Mouse (Mus musculus): ENCODE data around the gene Sh2b2. TPM values are rescaled to one million over a fixed set of nuclear protein-coding genes. Genes with fewer than 3 reads are reported as not detected.

Sh2b2 gene
- polyA plus RNA-seq, 1 experiment from 2014 or later = 10.8 TPM

GRCm38 (mm10) chr5:136171363-136172341 is 74.7 kb downstream of the Sh2b2 start:
- Histone ChIP-seq H3K27ac (no peak overlapping the region), H3K4me2 (replicated peaks) (peak overlapping the region; percentile 92), H3K9me3 (peaks cover 6% of the 10 kb centered on the region; the same call in 1 of the 2 replicates), H3K4me3 (peak overlapping the region; percentile 59), H3K27me3 (0 out of 2 replicates have a peak, but pooled peaks cover 6% of the 10 kb centered on the region), H3K36me3 (0 out of 2 replicates have a peak, but pooled peaks cover 12% of the 10 kb centered on the region), H3K9ac (peak overlapping the region; percentile 77), H3K4me1 (peaks cover 14% of the 10 kb centered on the region)
- no peak for ATAC-seq (ENCODE audit: low FRiP score, low read depth)
- 36% methylated on average over 17 of the region's 17 CpGs for WGBS

- Histone ChIP-seq H3K27me3 (0 out of 2 replicates have a peak, but pooled peaks cover 6% of the 10 kb centered on the region), H3K9ac (peak within 1 kb of the TSS; percentile 77), H3K27ac (no peak within 1 kb of the TSS; the same call in 1 of the 2 replicates), H3K9me3 (peaks cover 6% of the 10 kb centered on the region; the same call in 1 of the 2 replicates), H3K4me1 (peaks cover 14% of the 10 kb centered on the region), H3K4me3 (peak within 1 kb of the TSS; percentile 59), H3K36me3 (0 out of 2 replicates have a peak, but pooled peaks cover 12% of the 10 kb centered on the region), H3K4me2 (replicated peaks) (peak within 1 kb of the TSS; percentile 92)
- WGBS = 4% methylated on average over 49 of the region's 49 CpGs
- ATAC-seq (ENCODE audit: low FRiP score, low read depth) = peak; percentile 90
Observed at GRCm38 (mm10) chr5:136170512-136171362, 75.6 kb downstream of the Sh2b2 start, which contains the start of gene Orai2. Gene Orai2, minus strand, starts transcription at chr5:136170713.

DNA sequence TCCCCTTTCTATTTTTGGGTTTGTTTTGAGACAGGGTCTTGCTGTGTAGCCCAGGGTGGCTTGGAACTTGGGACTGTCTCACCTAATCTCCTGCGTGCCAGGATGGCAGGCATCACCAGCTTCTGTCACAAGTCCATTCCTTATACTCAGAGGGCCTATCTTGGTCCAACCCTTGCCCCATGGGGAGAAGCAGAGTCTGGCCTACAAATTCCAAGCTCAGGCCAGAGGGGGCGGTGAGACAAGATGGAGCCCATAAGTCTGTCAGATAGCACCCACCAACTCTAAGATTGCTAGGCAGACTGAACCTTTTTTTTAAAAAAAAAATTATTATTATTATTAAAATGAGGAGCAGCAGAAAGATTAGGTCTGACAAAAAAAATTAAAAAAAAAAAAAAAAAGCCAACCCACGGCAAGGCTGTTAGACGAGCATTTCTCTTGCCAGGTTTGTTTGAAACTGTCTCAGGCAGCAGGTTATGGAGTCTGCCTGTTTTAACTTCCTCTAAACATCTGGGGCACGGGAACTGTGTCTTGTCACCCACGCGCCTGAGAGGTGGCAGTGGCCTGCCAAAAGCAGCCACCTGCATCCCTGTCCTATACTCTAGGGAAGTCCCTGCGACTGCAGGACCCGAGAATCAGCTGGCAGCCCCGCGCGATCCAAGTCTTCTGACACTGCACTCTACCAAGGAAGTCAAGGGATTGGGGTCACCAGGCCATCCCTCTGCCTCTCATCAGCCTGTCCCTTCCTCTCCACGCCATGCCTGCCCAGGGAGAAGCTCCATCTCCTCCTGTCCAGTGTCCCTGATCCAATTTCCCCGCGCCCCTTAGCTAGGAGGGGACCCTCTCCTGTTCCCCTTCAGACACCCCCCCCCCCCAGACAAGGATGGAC is 76.5 kb downstream of the Sh2b2 start:
- H3K4me2 ChIP-seq (replicated peaks) = peak overlapping the region; percentile 92
- H3K27ac ChIP-seq = no peak overlapping the region; the same call in 1 of the 2 replicates
- ATAC-seq (ENCODE audit: low FRiP score, low read depth) = 0 out of 2 replicates have a peak, but pooled peaks have one; percentile 20
- H3K36me3 ChIP-seq = 0 out of 2 replicates have a peak, but pooled peaks cover 12% of the 10 kb centered on the region
- peak overlapping the region; percentile 59 for H3K4me3 ChIP-seq
- 0 out of 2 replicates have a peak, but pooled peaks cover 6% of the 10 kb centered on the region for H3K27me3 ChIP-seq
- peaks cover 6% of the 10 kb centered on the region; the same call in 1 of the 2 replicates for H3K9me3 ChIP-seq
- 13% methylated on average over 15 of the region's 15 CpGs for WGBS
- H3K4me1 ChIP-seq = peaks cover 14% of the 10 kb centered on the region
- H3K9ac ChIP-seq = peak overlapping the region; percentile 77

Other genes starting within 250 kb of the Sh2b2 start
- gene Upk3b, start 208.1 kb downstream of the Sh2b2 start, polyA plus RNA-seq (2015; fragmentation: Nextera tagmentation; extraction: Ambion mirVana) = 0.14 and 0.15 TPM in 2 replicates
- 2.2 and 3.5 TPM in 2 replicates for gene Upk3bl, start 192.1 kb downstream of the Sh2b2 start, polyA plus RNA-seq (2015; fragmentation: Nextera tagmentation; extraction: Ambion mirVana)
- 17.0 and 18.5 TPM in 2 replicates for gene Rasa4, start 162.6 kb downstream of the Sh2b2 start, polyA plus RNA-seq (2015; fragmentation: Nextera tagmentation; extraction: Ambion mirVana)
- gene Polr2j, start 129.9 kb downstream of the Sh2b2 start, polyA plus RNA-seq (2015; fragmentation: Nextera tagmentation; extraction: Ambion mirVana) = 233 and 254 TPM in 2 replicates
- gene Lrwd1, start 110.5 kb downstream of the Sh2b2 start, polyA plus RNA-seq (2015; fragmentation: Nextera tagmentation; extraction: Ambion mirVana) = 44.6 and 45.4 TPM in 2 replicates
- 28.0 and 29.7 TPM in 2 replicates for gene Alkbh4, start 110.4 kb downstream of the Sh2b2 start, polyA plus RNA-seq (2015; fragmentation: Nextera tagmentation; extraction: Ambion mirVana)
- gene Orai2, start 75.8 kb downstream of the Sh2b2 start, polyA plus RNA-seq (2015; fragmentation: Nextera tagmentation; extraction: Ambion mirVana) = 11.1 and 11.9 TPM in 2 replicates
- 55.3 and 60.1 TPM in 2 replicates for gene Prkrip1, start 47.6 kb downstream of the Sh2b2 start, polyA plus RNA-seq (2015; fragmentation: Nextera tagmentation; extraction: Ambion mirVana)